Mouse (Mus musculus): Measurements from ENCODE around the gene Iqce. TPM values are rescaled to one million over a fixed set of nuclear protein-coding genes. Genes with fewer than 3 reads are reported as not detected.
A peak's percentile ranks its signal among the peaks of the same experiment; 100 is the strongest.

The Iqce gene
- total and polyA plus RNA-seq, 3 experiments = 6.4 to 21.2 TPM; not detected in 1

DNA sequence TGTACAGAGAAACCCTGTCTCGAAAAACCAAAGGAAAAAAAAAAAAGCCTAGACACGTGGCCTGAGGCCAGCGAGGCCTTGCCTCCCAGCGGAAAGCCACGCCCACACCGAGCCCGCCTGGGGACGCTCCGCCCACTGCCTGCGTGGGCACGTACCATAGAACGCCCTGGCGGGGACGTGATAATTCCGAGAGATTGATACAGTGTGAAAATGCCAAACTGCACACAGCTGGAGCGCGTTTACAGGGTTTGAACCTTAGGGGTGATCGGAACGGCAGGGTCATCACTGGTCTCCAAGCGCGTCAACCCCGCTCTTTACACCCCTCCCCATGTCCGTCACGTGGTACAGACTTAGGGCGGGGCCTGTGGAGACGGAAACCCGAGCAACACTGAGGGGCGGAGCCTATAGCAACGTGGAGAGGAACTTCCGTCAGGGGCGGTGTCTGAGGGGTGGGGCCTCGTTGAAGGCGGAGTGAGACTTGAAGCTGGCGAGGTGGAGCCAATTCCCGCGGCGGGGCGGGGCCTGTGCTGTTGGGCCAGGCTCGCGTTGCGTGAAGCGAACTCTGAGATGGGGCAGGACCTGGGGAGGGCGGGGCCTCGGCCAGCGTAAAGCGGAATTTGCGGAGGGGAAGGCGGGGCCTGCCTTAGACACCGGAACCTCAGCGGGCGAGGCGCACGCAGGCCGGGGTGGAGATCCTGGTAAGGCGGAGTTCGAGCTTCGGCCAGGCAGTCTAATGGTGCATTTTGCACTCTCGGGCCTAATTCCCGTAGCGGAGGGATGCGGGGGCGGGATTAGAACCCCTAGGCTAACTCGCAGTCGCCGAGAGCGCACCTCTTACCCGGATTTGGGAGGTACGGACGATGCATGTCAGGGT lies 2.4 kb upstream of the Iqce start, which contains the start of gene Brat1 (continued):
- TF ChIP-seq USF2 (IDR thresholded peaks at IDR 0.05; ENCODE audit: borderline replicate concordance in 1 of 2, insufficient read depth in 1 of 2, low read depth in 1 of 2, low read length in 2 of 2) = peak; percentile 38 to 86; a peak in 3 of 4 replicates
- TF ChIP-seq EP300 (IDR thresholded peaks at IDR 0.05; ENCODE audit: low read depth in 1 of 2, low read length in 2 of 2) = no peak
- TF ChIP-seq SIN3A (IDR thresholded peaks at IDR 0.05; ENCODE audit: low read length) = peak; percentile 26; the same call in 1 of the 2 replicates
- TF ChIP-seq POLR2AphosphoS5 (IDR thresholded peaks at IDR 0.05; ENCODE audit: borderline replicate concordance, low read depth, low read length) = no peak
- TF ChIP-seq RCOR1 (IDR thresholded peaks at IDR 0.05; ENCODE audit: low read depth, low read length) = no peak
- no peak for TF ChIP-seq ZC3H11A (IDR thresholded peaks at IDR 0.05; ENCODE audit: low read depth, low read length)
- peak; percentile 87 for TF ChIP-seq MYC (IDR thresholded peaks at IDR 0.05; ENCODE audit: low read depth, low read length)
- TF ChIP-seq POLR2AphosphoS2 (IDR thresholded peaks at IDR 0.05; ENCODE audit: low read length) = peak; percentile 78

DNA sequence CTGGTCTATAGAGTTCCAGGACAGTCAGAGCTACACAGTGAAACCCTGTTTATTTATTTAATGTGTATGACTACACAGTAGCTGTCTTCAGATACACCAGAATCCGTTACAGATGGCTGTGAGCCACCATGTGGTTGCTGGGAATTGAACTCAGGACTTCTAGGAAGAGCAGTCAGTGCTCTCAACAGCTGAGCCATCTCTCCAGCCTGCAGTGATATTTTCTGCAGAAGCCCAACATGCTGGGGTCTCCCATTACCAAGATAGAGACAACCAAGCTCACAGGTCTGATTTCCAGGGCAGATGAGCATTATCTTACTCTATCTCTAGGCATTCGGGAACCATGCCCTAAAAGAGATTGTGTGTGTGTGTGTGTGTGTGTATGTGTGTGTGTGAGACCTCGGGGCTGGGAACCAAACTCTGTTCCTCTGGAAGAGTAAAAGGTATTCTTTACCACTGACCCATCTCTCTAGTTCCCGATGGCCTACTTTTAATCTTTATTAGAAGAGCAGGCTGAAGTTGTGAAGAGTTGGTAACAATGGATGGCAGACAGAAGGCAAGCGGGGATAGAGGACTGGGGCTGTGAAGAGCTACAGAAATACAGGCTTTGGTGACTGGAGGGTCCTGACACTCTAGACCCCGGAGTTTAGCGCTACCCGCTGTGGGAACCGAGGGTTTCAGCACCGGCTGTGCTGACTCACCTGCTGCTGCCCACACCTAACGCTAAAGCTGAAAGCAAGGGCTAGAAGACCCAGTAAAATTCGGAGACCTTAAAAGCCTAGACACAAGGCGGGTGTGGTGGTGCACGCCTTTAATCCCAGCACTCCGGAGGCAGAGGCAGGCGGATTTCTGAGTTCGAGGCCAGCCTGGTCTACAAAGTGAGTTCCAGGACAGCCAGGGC lies 1.6 kb upstream of the Iqce start:
- H3K9ac ChIP-seq (ENCODE audit: control insufficient read depth, low read depth, low read length, poor library complexity, severe bottlenecking) = peak overlapping the region; percentile 76
- peaks cover 0 to 17% of the 10 kb centered on the region in 2 experiments; a peak in 2 of 4 replicates for H3K36me3 ChIP-seq (ENCODE audit: control insufficient read depth in 1 of 2, insufficient read depth in 2 of 2, low read length in 2 of 2)
- peak; percentile 76 for TF ChIP-seq SIN3A (IDR thresholded peaks at IDR 0.05; ENCODE audit: low read length)
- TF ChIP-seq GATA1 (IDR thresholded peaks at IDR 0.05; ENCODE audit: low read depth, low read length) = peak; percentile 31; the same call in 1 of the 2 replicates
- TF ChIP-seq RAD21 (IDR thresholded peaks at IDR 0.05; ENCODE audit: low read depth, low read length) = no peak
- no peak for TF ChIP-seq NRF1 (IDR thresholded peaks at IDR 0.05; ENCODE audit: insufficient read depth, low read depth, low read length, poor library complexity, severe bottlenecking)
- no peak for TF ChIP-seq HCFC1 (IDR thresholded peaks at IDR 0.05; ENCODE audit: low read depth, low read length)
- no peak for TF ChIP-seq ZKSCAN1 (IDR thresholded peaks at IDR 0.05; ENCODE audit: low read depth, low read length)
- peak in 1 of 2 experiments; percentile 76; a peak in 2 of 4 replicates for TF ChIP-seq POLR2A (IDR thresholded peaks at IDR 0.05; ENCODE audit: control insufficient read depth in 1 of 2, insufficient read depth in 1 of 2, low read depth in 1 of 2, low read length in 2 of 2, poor library complexity in 1 of 2)
- H3K27ac ChIP-seq (ENCODE audit: control insufficient read depth, low read depth, low read length) = peak overlapping the region; percentile 88
- no peaks in the 10 kb centered on the region for H3K9me3 ChIP-seq (replicated peaks; ENCODE audit: insufficient read depth, low read length)
- peak; percentile 74 for DNase-seq (ENCODE audit: low read depth, low spot score)
- H3K79me2 ChIP-seq (ENCODE audit: control insufficient read depth, insufficient read depth, low read length, poor library complexity) = peaks cover 4% of the 10 kb centered on the region; the same call in 1 of the 2 replicates
- peak overlapping the region; percentile 46 to 56 for H3K4me3 ChIP-seq (ENCODE audit: control insufficient read depth in 1 of 2, insufficient read depth in 1 of 2, low read depth in 2 of 2, low read length in 2 of 2)
- H3K4me1 ChIP-seq (ENCODE audit: control insufficient read depth in 1 of 2, insufficient read depth in 2 of 2, low read length in 2 of 2) = peaks cover 0 to 19% of the 10 kb centered on the region in 2 experiments; a peak in 3 of 4 replicates
- no peaks in the 10 kb centered on the region for H3K27me3 ChIP-seq (ENCODE audit: control insufficient read depth in 1 of 2, insufficient read depth in 2 of 2, low read length in 2 of 2)

Data from MEL (cell line).